Mouse (Mus musculus): ENCODE measurements at regions not wholly inside any gene's neighbourhood (a gene's known extent, or its start where the extent isn't known, plus 50 kb on each side); places are given as distances from the start of the nearest gene placed in this dataset.

- TF ChIP-seq CTCF (IDR thresholded peaks at IDR 0.05; ENCODE audit: borderline replicate concordance, insufficient read depth, low read length) (no peak), POLR2A (IDR thresholded peaks at IDR 0.05; ENCODE audit: low read depth, low read length) (no peak)
Observed at GRCm38 (mm10) chr16:10086341-10086740, 83.7 kb upstream of the Rpl39l start.

All from embryonic fibroblast, embryonic 13.5 days (primary cell).